Mouse (Mus musculus): ENCODE data around the gene Hhat. TPM values are rescaled to one million over a fixed set of nuclear protein-coding genes. Genes with fewer than 3 reads are reported as not detected.

The Hhat gene
- total and polyA plus RNA-seq, 3 experiments, result 0.39 to 1.0 TPM; not detected in 1

GRCm38 (mm10) chr1:192497505-192497904, 273.5 kb downstream of the Hhat start (continued):
- no peak for TF ChIP-seq SIN3A (IDR thresholded peaks at IDR 0.05; ENCODE audit: low read length)

GRCm38 (mm10) chr1:192489908-192490825, 280.9 kb downstream of the Hhat start:
- Histone ChIP-seq H3K4me1 (ENCODE audit: control insufficient read depth in 1 of 2, insufficient read depth in 2 of 2, low read length in 2 of 2) (no peaks in the 10 kb centered on the region), H3K4me3 (ENCODE audit: control insufficient read depth in 1 of 2, insufficient read depth in 1 of 2, low read depth in 2 of 2, low read length in 2 of 2) (no peak overlapping the region), H3K9ac (ENCODE audit: control insufficient read depth, low read depth, low read length, poor library complexity, severe bottlenecking) (no peak overlapping the region), H3K27me3 (ENCODE audit: control insufficient read depth in 1 of 2, insufficient read depth in 2 of 2, low read length in 2 of 2) (no peaks in the 10 kb centered on the region), H3K27ac (ENCODE audit: control insufficient read depth, low read depth, low read length) (no peak overlapping the region), H3K79me2 (ENCODE audit: control insufficient read depth, insufficient read depth, low read length, poor library complexity) (no peaks in the 10 kb centered on the region), H3K36me3 (ENCODE audit: control insufficient read depth in 1 of 2, insufficient read depth in 2 of 2, low read length in 2 of 2) (no peaks in the 10 kb centered on the region), H3K9me3 (replicated peaks; ENCODE audit: insufficient read depth, low read length) (no peaks in the 10 kb centered on the region)
- DNase-seq (ENCODE audit: low read depth, low spot score), result no peak
- no peak for TF ChIP-seq TAL1 (IDR thresholded peaks at IDR 0.05; ENCODE audit: low read length)
- TF ChIP-seq MYC (IDR thresholded peaks at IDR 0.05; ENCODE audit: low read depth, low read length), result no peak
- no peak for TF ChIP-seq SIN3A (IDR thresholded peaks at IDR 0.05; ENCODE audit: low read length)
- TF ChIP-seq RCOR1 (IDR thresholded peaks at IDR 0.05; ENCODE audit: low read depth, low read length), result no peak
- TF ChIP-seq MYB (IDR thresholded peaks at IDR 0.05; ENCODE audit: low read depth, low read length), result no peak
- no peak for TF ChIP-seq GATA1 (IDR thresholded peaks at IDR 0.05; ENCODE audit: low read depth, low read length)
- TF ChIP-seq ZKSCAN1 (IDR thresholded peaks at IDR 0.05; ENCODE audit: low read depth, low read length), result no peak
- no peak for TF ChIP-seq MAZ (IDR thresholded peaks at IDR 0.05; ENCODE audit: low read depth, low read length)

DNA sequence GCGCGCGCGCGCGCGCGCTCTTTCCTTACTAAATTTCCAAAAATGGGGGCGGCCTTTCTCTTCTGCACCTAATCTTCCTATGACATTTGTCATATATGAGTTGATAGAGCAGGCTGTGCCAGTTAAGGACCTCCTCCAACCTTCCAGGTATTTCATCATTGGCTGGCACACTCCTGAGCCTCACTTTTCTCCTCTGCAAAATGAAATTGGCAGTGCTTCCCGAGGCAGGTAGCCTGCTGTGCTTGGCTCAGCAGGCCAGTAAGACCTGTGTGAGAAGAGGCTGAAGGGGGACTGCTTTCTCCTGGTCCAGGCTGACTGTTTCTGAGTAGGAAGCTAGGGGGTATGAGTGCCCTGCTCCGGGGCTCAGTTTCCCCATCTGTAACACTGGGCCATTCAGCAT, 283.5 kb downstream of the Hhat start:
- Histone ChIP-seq H3K36me3 (ENCODE audit: control insufficient read depth in 1 of 2, insufficient read depth in 2 of 2, low read length in 2 of 2) (no peaks in the 10 kb centered on the region), H3K9ac (ENCODE audit: control insufficient read depth, low read depth, low read length, poor library complexity, severe bottlenecking) (no peak overlapping the region), H3K4me3 (ENCODE audit: control insufficient read depth in 1 of 2, insufficient read depth in 1 of 2, low read depth in 2 of 2, low read length in 2 of 2) (no peak overlapping the region), H3K9me3 (replicated peaks; ENCODE audit: insufficient read depth, low read length) (no peaks in the 10 kb centered on the region), H3K27ac (ENCODE audit: control insufficient read depth, low read depth, low read length) (no peak overlapping the region), H3K27me3 (ENCODE audit: control insufficient read depth in 1 of 2, insufficient read depth in 2 of 2, low read length in 2 of 2) (no peaks in the 10 kb centered on the region), H3K4me1 (ENCODE audit: control insufficient read depth in 1 of 2, insufficient read depth in 2 of 2, low read length in 2 of 2) (no peaks in the 10 kb centered on the region), H3K79me2 (ENCODE audit: control insufficient read depth, insufficient read depth, low read length, poor library complexity) (no peaks in the 10 kb centered on the region)
- no peak for DNase-seq (ENCODE audit: low read depth, low spot score)
- no peak for TF ChIP-seq BHLHE40 (IDR thresholded peaks at IDR 0.05; ENCODE audit: borderline replicate concordance, low read depth, low read length)
- no peak for TF ChIP-seq CHD1 (IDR thresholded peaks at IDR 0.05; ENCODE audit: low read depth, low read length)
- no peak for TF ChIP-seq GABPA (IDR thresholded peaks at IDR 0.05; ENCODE audit: low read depth, low read length)
- no peak for TF ChIP-seq NRF1 (IDR thresholded peaks at IDR 0.05; ENCODE audit: insufficient read depth, low read depth, low read length, poor library complexity, severe bottlenecking)

All from MEL (cell line).